Mouse (Mus musculus): ENCODE measurements around the gene Xrcc6.

GRCm38 (mm10) chr15:81951159-81951558, 36.5 kb upstream of the Xrcc6 start:
- TF ChIP-seq CTCF (IDR thresholded peaks at IDR 0.05) (no peak), EP300 (IDR thresholded peaks at IDR 0.05) (no peak)

Measured in lung, postnatal 0 days (tissue).